Mouse (Mus musculus) midbrain, postnatal 0 days (tissue): Measurements from ENCODE around the gene 4921507P07Rik. TPM values are rescaled to one million over a fixed set of nuclear protein-coding genes. Genes with fewer than 3 reads are reported as not detected.

Experiments used
- ATAC-seq: fragments of 200-750 bp; cut with Nextera tagmentation; 2 replicates; pipeline ENCODE4 v1.8.0; 2017; ENCODE audit warnings: moderate number of reproducible peaks, mild to moderate bottlenecking, moderate TSS enrichment, moderate library complexity; ENCODE audit not compliant: low FRiP score
- DNase-seq: peaks from one replicate; pipeline ENCODE4 v3.0.0-alpha.2; 2015; ENCODE audit warnings: low spot score
- H3K27ac ChIP-seq: fragments of 300-500 bp; sonication (generic); 2 replicates; pipeline ENCODE4 v1.5.1; 2014; ENCODE audit warnings: low read depth, mild to moderate bottlenecking, low read length, mixed read lengths
- H3K27me3 ChIP-seq: fragments of 300-500 bp; sonication (generic); 2 replicates; pipeline ENCODE4 v1.6.1; 2014; ENCODE audit warnings: low read length, control low read depth, mixed read lengths; ENCODE audit not compliant: insufficient read depth
- H3K36me3 ChIP-seq: fragments of 300-500 bp; sonication (generic); 2 replicates; pipeline ENCODE4 v1.6.1; 2014; ENCODE audit warnings: low read length, control low read depth, mixed read lengths; ENCODE audit not compliant: insufficient read depth
- H3K4me1 ChIP-seq: fragments of 300-500 bp; sonication (generic); 2 replicates; pipeline ENCODE4 v1.6.1; 2014; ENCODE audit warnings: mild to moderate bottlenecking, control low read depth, antibody characterized with exemption, low read length, mixed read lengths; ENCODE audit not compliant: insufficient read depth
- H3K4me2 ChIP-seq: fragments of 300-500 bp; sonication (generic); 2 replicates; pipeline ENCODE4 v1.6.1; 2014; ENCODE audit warnings: low read depth, mild to moderate bottlenecking, low read length, mixed read lengths; ENCODE audit not compliant: poor library complexity, severe bottlenecking
- H3K4me3 ChIP-seq: fragments of 300-500 bp; sonication (generic); 2 replicates; pipeline ENCODE4 v1.5.1; 2014; ENCODE audit warnings: low read depth, mild to moderate bottlenecking, low read length, moderate library complexity
- H3K9ac ChIP-seq: fragments of 300-500 bp; sonication (generic); replicated peaks from 2 replicates; pipeline ENCODE4 v1.6.1; 2014; ENCODE audit warnings: mild to moderate bottlenecking, low read length, moderate library complexity, mixed read lengths; ENCODE audit not compliant: poor library complexity, severe bottlenecking
- H3K9me3 ChIP-seq: fragments of 300-500 bp; sonication (generic); 2 replicates; pipeline ENCODE4 v1.6.1; 2016; ENCODE audit warnings: low read length, control low read depth
- CTCF ChIP-seq: IDR thresholded peaks from 2 replicates; pipeline ENCODE4 v1.5.1; 2016; ENCODE audit warnings: antibody characterized with exemption, mild to moderate bottlenecking
- whole genome bisulfite sequencing: fragments of 180-500 bp; shearing (Covaris S2); extraction: QIAGEN DNeasy Blood & Tissue Kit; methylation state at CpG from one replicate; pipeline ENCODE4 v1.1.7; 2014; 5-methylcytosine and 5-hydroxymethylcytosine counted together
- microRNA-seq: library from miRNA; unstranded; fragments of <30 nt; microRNA quantifications from one replicate; pipeline ENCODE4, GENCODE M21; 2016; ENCODE audit warnings: borderline number of aligned reads
- polyA plus RNA-seq: library from polyadenylated mRNA; unstranded; fragments of >200 nt; fragmentation: Nextera tagmentation; extraction: Ambion mirVana; gene quantifications from 2 replicates; pipeline ENCODE4 v1.2.1, GENCODE M21; 2015
- total RNA-seq: library from RNA; depleted of rRNA; stranded (reverse); fragments of >200 nt; gene quantifications from 2 replicates; pipeline ENCODE4 v1.2.3, GENCODE M21; 2014; rRNA removed

4921507P07Rik gene
- total and polyA plus RNA-seq, 2 experiments from 2014 or later: 3.3 to 3.6 TPM

- Histone ChIP-seq H3K9ac (no peak overlapping the region), H3K4me3 (no peak overlapping the region), H3K36me3 (no peaks in the 10 kb centered on the region), H3K4me1 (no peaks in the 10 kb centered on the region), H3K27me3 (no peaks in the 10 kb centered on the region), H3K4me2 (no peak overlapping the region), H3K9me3 (no peaks in the 10 kb centered on the region), H3K27ac (no peak overlapping the region)
- peak; percentile 99 for TF ChIP-seq CTCF
- DNase-seq (peak; percentile 83), ATAC-seq (no peak)
- WGBS: 13% methylated on average over 7 of the region's 7 CpGs
Measured at GRCm38 (mm10) chr6:50526597-50527024, 69.8 kb downstream of the 4921507P07Rik start.

- no peaks in the 10 kb centered on the region for H3K36me3 ChIP-seq
- 73% methylated on average over 8 of the region's 8 CpGs for WGBS
- TF ChIP-seq CTCF: no peak
- H3K9ac ChIP-seq: no peak overlapping the region
- no peak for DNase-seq
- H3K4me2 ChIP-seq: no peak overlapping the region
- no peaks in the 10 kb centered on the region for H3K9me3 ChIP-seq
- H3K27ac ChIP-seq: no peak overlapping the region
- no peaks in the 10 kb centered on the region for H3K4me1 ChIP-seq
- ATAC-seq: no peak
- no peaks in the 10 kb centered on the region for H3K27me3 ChIP-seq
- no peak overlapping the region for H3K4me3 ChIP-seq
Measured at GRCm38 (mm10) chr6:50525846-50526245, 70.6 kb downstream of the 4921507P07Rik start.

- Histone ChIP-seq H3K4me1 (no peaks in the 10 kb centered on the region), H3K4me2 (no peak overlapping the region), H3K27ac (no peak overlapping the region), H3K9ac (no peak overlapping the region), H3K9me3 (no peaks in the 10 kb centered on the region), H3K4me3 (no peak overlapping the region), H3K27me3 (no peaks in the 10 kb centered on the region), H3K36me3 (no peaks in the 10 kb centered on the region)
- DNase-seq (no peak), ATAC-seq (no peak)
- TF ChIP-seq CTCF: no peak
- 80% methylated on average over 10 of the region's 10 CpGs for WGBS
Measured at GRCm38 (mm10) chr6:50524261-50524896, 72.1 kb downstream of the 4921507P07Rik start.

Small RNAs within 50 kb of the gene (microRNA-seq; reads per million reads assigned to microRNA genes)
- gene Mir6371: not detected

Other genes with a start within 250 kb of the 4921507P07Rik start
- gene Osbpl3, start 140.4 kb downstream of the 4921507P07Rik start, total RNA-seq: 9.5 and 9.7 TPM in 2 replicates
- gene Osbpl3, start 140.4 kb downstream of the 4921507P07Rik start, polyA plus RNA-seq: 4.2 and 5.5 TPM in 2 replicates
- 37.0 and 46.2 TPM in 2 replicates for gene Cycs, start 30.1 kb downstream of the 4921507P07Rik start, total RNA-seq
- 82.3 and 83.3 TPM in 2 replicates for gene Cycs, start 30.1 kb downstream of the 4921507P07Rik start, polyA plus RNA-seq
- not detected in 2 replicates for gene Npvf, start 57.8 kb upstream of the 4921507P07Rik start, total RNA-seq
- 2.1 and 3.3 TPM in 2 replicates for gene Npvf, start 57.8 kb upstream of the 4921507P07Rik start, polyA plus RNA-seq